Mouse (Mus musculus): ENCODE measurements around the gene Prkcz.

DNA sequence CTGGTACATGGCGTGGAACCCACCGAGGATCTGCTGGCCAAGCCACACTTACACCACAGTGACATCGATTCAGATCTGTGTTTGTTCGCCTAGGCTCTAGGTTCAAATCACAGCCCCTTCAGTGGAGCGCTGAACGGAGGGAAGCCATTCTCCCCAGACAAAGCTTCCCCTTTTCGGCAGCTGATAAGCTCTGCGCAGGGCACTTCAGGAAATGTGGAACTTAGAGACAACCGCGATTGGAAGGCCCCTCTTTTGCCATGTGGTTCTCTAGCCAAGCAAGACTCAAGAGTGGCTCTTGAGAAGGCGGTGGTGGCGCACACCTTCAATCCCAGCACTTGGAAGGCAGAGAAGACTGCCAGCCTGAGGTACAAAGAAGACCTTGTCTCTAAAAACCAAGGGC is 14.8 kb downstream of the Prkcz start:
- TF ChIP-seq CTCF (conservative IDR thresholded peaks at IDR 0.05; ENCODE audit: low read length) (no peak), POU5F1 (IDR thresholded peaks at IDR 0.05; ENCODE audit: borderline replicate concordance, low read length) (no peak), NANOG (IDR thresholded peaks at IDR 0.05; ENCODE audit: borderline replicate concordance, low read length) (no peak)

Data from E14TG2a.4 (cell line).